Mouse (Mus musculus) erythroblast, embryonic 14.5 days (primary cell): ENCODE results near the gene Efhd1.

ENCODE experiments used
- GATA1 ChIP-seq: IDR thresholded peaks from 2 replicates; pipeline ENCODE4 v1.6.1; 2012; ENCODE audit warnings: low read length, inconsistent platforms, mixed read lengths
- TAL1 ChIP-seq: IDR thresholded peaks from 3 replicates; pipeline ENCODE4 v1.6.1; 2012; ENCODE audit warnings: low read length, inconsistent platforms, mixed read lengths

- TF ChIP-seq TAL1 (no peak), GATA1 (no peak)
Observed at GRCm38 (mm10) chr1:87245929-87246815, 18.0 kb upstream of the Efhd1 start.
